Mouse (Mus musculus) liver, adult 2 months (tissue): ENCODE results near the gene Snf8. TPM values are rescaled to one million over a fixed set of nuclear protein-coding genes. Genes with fewer than 3 reads are reported as not detected.

Source experiments
- DNase-seq: peaks from one replicate; pipeline ENCODE4 v3.0.0-alpha.2; 2011; ENCODE audit warnings: low read depth, low spot score; ENCODE audit errors: extremely low read depth
- H3K27ac ChIP-seq: fragments of 200-500 bp; replicated peaks from 2 replicates; pipeline ENCODE4 v1.5.1; 2012; ENCODE audit warnings: low read depth, mild to moderate bottlenecking, control low read depth, inconsistent platforms, low read length; ENCODE audit not compliant: insufficient read depth
- H3K27me3 ChIP-seq: fragments of 200-500 bp; 2 replicates; pipeline ENCODE4 v1.6.1; 2012; ENCODE audit warnings: mild to moderate bottlenecking, moderate library complexity, low read length, inconsistent platforms; ENCODE audit not compliant: control insufficient read depth, insufficient read depth
- H3K36me3 ChIP-seq: fragments of 200-500 bp; 2 replicates; pipeline ENCODE4 v1.6.1; 2012; ENCODE audit warnings: low read length, inconsistent platforms; ENCODE audit not compliant: control insufficient read depth, insufficient read depth
- H3K4me1 ChIP-seq: fragments of 200-500 bp; 2 replicates; pipeline ENCODE4 v1.6.1; 2011; ENCODE audit warnings: low read length; ENCODE audit not compliant: control insufficient read depth, insufficient read depth
- H3K4me3 ChIP-seq: fragments of 200-500 bp; 2 replicates; pipeline ENCODE4 v1.5.1; 2011; ENCODE audit warnings: low read depth, mild to moderate bottlenecking, control low read depth, low read length, moderate library complexity; ENCODE audit not compliant: insufficient read depth
- H3K79me2 ChIP-seq: fragments of 200-500 bp; 2 replicates; pipeline ENCODE4 v1.6.1; 2012; ENCODE audit warnings: inconsistent platforms, mild to moderate bottlenecking, low read length, moderate library complexity; ENCODE audit not compliant: control insufficient read depth, insufficient read depth
- H3K9ac ChIP-seq: fragments of 200-500 bp; 2 replicates; pipeline ENCODE4 v1.6.1; 2012; ENCODE audit warnings: low read depth, mild to moderate bottlenecking, control low read depth, inconsistent platforms, low read length
- CTCF ChIP-seq: fragments of 200-500 bp; IDR thresholded peaks from 2 replicates; pipeline ENCODE4 v1.5.1; 2011; ENCODE audit warnings: low read depth, low read length, control low read depth
- POLR2A ChIP-seq: fragments of 200-500 bp; IDR thresholded peaks from 2 replicates; pipeline ENCODE4 v1.6.1; 2011; ENCODE audit warnings: low read length, control low read depth; ENCODE audit not compliant: insufficient read depth; ENCODE audit errors: extremely low read depth
- WGBS: fragments of 180-500 bp; shearing (Covaris S2); methylation state at CpG from one replicate; pipeline ENCODE4 v1.1.7; 2018; 5-methylcytosine and 5-hydroxymethylcytosine counted together
- polyA plus RNA-seq: library from polyadenylated mRNA; depleted of rRNA; stranded (reverse); fragments of >200 nt; gene quantifications from 2 replicates; pipeline ENCODE4 v1.2.3, GENCODE M21; 2012
- total RNA-seq: library from RNA; depleted of rRNA; stranded (reverse); fragments of >200 nt; gene quantifications from 2 replicates; pipeline ENCODE4 v1.2.3, GENCODE M21; 2014

Snf8 gene
- total and polyA plus RNA-seq, 2 experiments, result 19.1 to 25.4 TPM

DNA sequence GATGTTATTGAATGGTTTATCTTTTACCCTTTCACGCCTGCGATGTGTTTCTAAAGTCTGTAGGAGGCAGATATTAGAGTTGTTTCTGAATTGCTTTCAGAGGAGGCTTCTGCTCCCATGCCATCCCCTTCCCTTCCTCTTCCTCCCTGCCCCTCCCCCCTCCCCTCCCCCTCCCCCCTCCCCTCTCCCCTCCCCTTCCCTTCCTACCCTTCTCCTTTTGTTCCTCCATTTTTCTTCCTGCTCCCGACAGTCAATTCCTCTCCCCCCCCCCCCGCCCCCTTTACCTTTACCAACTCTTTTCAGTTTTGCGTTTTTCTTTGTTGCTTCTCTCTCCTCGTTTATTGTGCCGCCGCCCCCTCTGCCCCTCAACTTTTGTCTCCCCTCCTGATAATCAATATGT lies 22.7 kb upstream of the Snf8 start:
- TF ChIP-seq POLR2A (no peak), CTCF (no peak)
- no peak for DNase-seq
- Histone ChIP-seq H3K4me1 (no peaks in the 10 kb centered on the region), H3K36me3 (no peaks in the 10 kb centered on the region), H3K4me3 (no peak overlapping the region), H3K27ac (no peak overlapping the region), H3K27me3 (peaks cover 12% of the 10 kb centered on the region), H3K9ac (no peak overlapping the region), H3K79me2 (no peaks in the 10 kb centered on the region)
- 13% methylated on average over 4 of the region's 8 CpGs for WGBS

DNA sequence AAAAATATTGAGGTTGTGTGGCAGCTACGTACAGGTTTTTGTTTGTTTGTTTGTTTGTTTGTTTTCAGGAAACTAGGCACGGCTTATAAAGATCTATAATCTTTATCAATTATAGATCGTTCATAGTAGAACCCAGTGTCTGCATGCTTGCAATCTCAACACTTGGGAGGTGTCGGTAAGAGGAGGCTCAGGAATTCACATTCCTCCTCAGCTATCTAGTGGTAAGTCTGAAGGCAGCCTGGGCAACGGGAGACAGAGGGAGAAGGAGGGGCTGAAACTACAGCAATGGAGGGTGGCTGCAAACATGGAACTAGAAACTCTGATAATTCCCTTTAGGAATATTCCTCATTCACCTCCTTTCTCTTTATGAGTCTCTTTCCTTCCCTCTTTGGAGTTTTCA lies 19.3 kb upstream of the Snf8 start:
- no peak for DNase-seq
- Histone ChIP-seq H3K4me1 (no peaks in the 10 kb centered on the region), H3K36me3 (no peaks in the 10 kb centered on the region), H3K27me3 (peaks cover 6% of the 10 kb centered on the region; the same call in 1 of the 2 replicates), H3K27ac (no peak overlapping the region), H3K9ac (no peak overlapping the region), H3K79me2 (no peaks in the 10 kb centered on the region), H3K4me3 (no peak overlapping the region)
- TF ChIP-seq CTCF (no peak), POLR2A (no peak)
- 38% methylated on average over 5 of the region's 5 CpGs for WGBS

DNA sequence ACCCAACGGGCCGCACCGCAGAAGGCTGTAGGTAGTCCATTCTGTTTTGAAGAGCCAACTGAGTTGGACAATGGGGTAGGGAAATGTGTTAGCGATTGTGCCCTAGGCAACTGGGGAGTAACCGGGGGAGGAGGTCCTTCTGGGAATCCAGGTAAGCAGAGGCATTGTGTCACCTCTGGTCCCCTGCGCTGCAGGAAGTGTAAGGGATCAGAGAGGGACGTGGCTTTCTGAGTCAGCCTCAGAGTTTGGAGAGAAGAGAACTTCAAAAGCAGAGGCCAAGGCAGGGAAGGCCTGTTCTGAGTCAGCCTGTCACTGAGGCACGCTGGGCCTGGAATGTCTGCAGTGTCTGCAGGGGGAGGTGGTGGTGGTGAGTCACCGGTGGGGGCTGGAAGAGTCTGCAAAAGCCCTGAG lies 16.7 kb upstream of the Snf8 start:
- Histone ChIP-seq H3K27ac (no peak overlapping the region), H3K27me3 (peaks cover 3% of the 10 kb centered on the region; the same call in 1 of the 2 replicates), H3K79me2 (no peaks in the 10 kb centered on the region), H3K4me3 (no peak overlapping the region), H3K36me3 (no peaks in the 10 kb centered on the region), H3K9ac (no peak overlapping the region), H3K4me1 (no peaks in the 10 kb centered on the region)
- no peak for DNase-seq
- WGBS, result 52% methylated on average over 9 of the region's 9 CpGs
- TF ChIP-seq CTCF (no peak), POLR2A (no peak)

DNA sequence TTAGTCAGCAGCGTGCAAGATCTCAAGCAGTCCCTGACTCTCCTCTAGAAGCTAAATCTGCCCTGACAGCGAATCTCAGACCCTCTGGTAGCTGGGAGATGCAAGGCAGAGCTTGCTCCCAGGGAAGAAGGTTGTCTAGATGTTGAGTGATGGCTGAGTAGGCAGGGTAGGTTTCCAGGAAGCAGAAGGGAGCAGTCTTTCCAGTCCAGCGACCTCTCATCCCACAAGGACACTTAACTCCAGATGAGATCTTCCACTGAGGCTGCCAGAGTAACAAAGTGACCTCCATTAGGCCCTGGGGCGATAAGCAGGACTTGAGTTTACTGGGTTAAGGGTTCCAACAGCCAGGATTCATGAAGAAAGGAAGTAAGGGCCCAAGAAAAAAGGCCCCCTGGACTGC lies 14.1 kb upstream of the Snf8 start:
- Histone ChIP-seq H3K4me1 (no peaks in the 10 kb centered on the region), H3K9ac (no peak overlapping the region), H3K27me3 (peaks cover 3% of the 10 kb centered on the region; the same call in 1 of the 2 replicates), H3K27ac (no peak overlapping the region), H3K4me3 (no peak overlapping the region), H3K36me3 (no peaks in the 10 kb centered on the region), H3K79me2 (no peaks in the 10 kb centered on the region)
- TF ChIP-seq CTCF (no peak), POLR2A (no peak)
- WGBS, result 68% methylated on average over 4 of the region's 4 CpGs
- no peak for DNase-seq

- 69% methylated on average over 5 of the region's 5 CpGs for WGBS
- Histone ChIP-seq H3K27me3 (no peaks in the 10 kb centered on the region), H3K36me3 (no peaks in the 10 kb centered on the region), H3K79me2 (no peaks in the 10 kb centered on the region), H3K9ac (no peak overlapping the region), H3K4me1 (peaks cover 5% of the 10 kb centered on the region), H3K27ac (no peak overlapping the region), H3K4me3 (no peak overlapping the region)
- TF ChIP-seq CTCF, result no peak
- no peak for TF ChIP-seq POLR2A
- no peak for DNase-seq
Measured at GRCm38 (mm10) chr11:96028130-96028529, 6.6 kb upstream of the Snf8 start.

DNA sequence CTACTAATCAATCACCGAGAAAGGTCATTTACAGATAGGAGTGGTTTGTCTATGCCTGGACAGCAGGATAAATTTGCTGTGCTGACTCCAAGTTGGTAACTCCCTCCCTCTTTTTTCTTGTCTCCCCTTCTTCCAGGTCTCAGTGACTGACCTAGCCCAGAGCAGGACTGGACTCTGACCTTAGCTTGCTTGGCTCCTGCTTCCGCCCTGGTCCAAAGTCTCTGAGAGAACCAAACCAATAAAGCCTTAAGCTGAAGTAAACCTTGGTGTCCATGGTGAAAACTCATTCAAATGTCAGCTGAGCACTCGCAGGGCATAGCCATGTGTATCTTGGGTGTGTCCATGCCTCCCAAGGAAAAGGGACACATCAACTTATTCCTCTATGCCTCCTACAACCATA lies 4.1 kb upstream of the Snf8 start:
- WGBS, result 44% methylated on average over 3 of the region's 3 CpGs
- no peaks in the 10 kb centered on the region for H3K27me3 ChIP-seq
- no peak overlapping the region for H3K27ac ChIP-seq
- H3K4me3 ChIP-seq, result no peak overlapping the region
- no peaks in the 10 kb centered on the region for H3K36me3 ChIP-seq
- no peak overlapping the region for H3K9ac ChIP-seq
- peak; percentile 75 for DNase-seq
- H3K79me2 ChIP-seq, result no peaks in the 10 kb centered on the region
- no peak for TF ChIP-seq CTCF
- no peak for TF ChIP-seq POLR2A
- peaks cover 10% of the 10 kb centered on the region for H3K4me1 ChIP-seq
